ENCODE assay signal across 17 mouse cellular contexts in genomic region chr8:105313622-105314402, GRCm38 (mm10). TPM values are rescaled to one million over a fixed set of nuclear protein-coding genes. Genes with fewer than 3 reads are reported as not detected.
DNase-seq lines count a peak whose midpoint lies in the region; ATAC-seq and TF ChIP-seq lines count a peak whose summit lies in the region.
"Had no signal": no experiment of that assay in that cellular context is flagged by ENCODE, and none has a peak within 500 bp of the region (broad histone marks: within the 10 kb centered on the region; RNA-seq: fewer than 3 reads in every experiment).

No protein-coding gene starts in this region.

- no peak overlapping the region for H3K9ac ChIP-seq in forebrain, embryonic 11.5 days (ENCODE audit: low read length)
- H3K9ac ChIP-seq in forebrain, embryonic 15.5 days (replicated peaks): no peak overlapping the region
- no peak overlapping the region for H3K9ac ChIP-seq in heart, embryonic 16.5 days (ENCODE audit: low read length)
- H3K9ac ChIP-seq in liver, embryonic 14.5 days (replicated peaks): peak overlapping the region; percentile 25; the same call in 1 of the 2 replicates
- H3K9ac ChIP-seq: embryonic facial prominence, embryonic 12.5 days; intestine, embryonic 15.5 days; lung, embryonic 15.5 days had no signal

- TF ChIP-seq EP300 in liver, embryonic 14.5 days (IDR thresholded peaks at IDR 0.05; ENCODE audit: low read depth): no peak

- WGBS in forebrain, embryonic 11.5 days: 80% methylated on average over 9 of the region's 9 CpGs
- WGBS in forebrain, embryonic 15.5 days: 81% methylated on average over 9 of the region's 9 CpGs
- WGBS in heart, embryonic 16.5 days: 56% methylated on average over 9 of the region's 9 CpGs
- WGBS in embryonic facial prominence, embryonic 10.5 days: 79% methylated on average over 9 of the region's 9 CpGs
- 73% methylated on average over 9 of the region's 9 CpGs for WGBS in liver, embryonic 14.5 days (ENCODE audit: insufficient replicate concordance)

- no peaks in the 10 kb centered on the region; the same call in 1 of the 2 replicates for H3K36me3 ChIP-seq in forebrain, embryonic 11.5 days (ENCODE audit: control insufficient read depth, insufficient read depth, low read length)
- peaks cover 43% of the 10 kb centered on the region; the same call in 1 of the 2 replicates for H3K36me3 ChIP-seq in forebrain, embryonic 15.5 days
- peaks cover 6% of the 10 kb centered on the region for H3K36me3 ChIP-seq in heart, embryonic 16.5 days (ENCODE audit: control insufficient read depth, insufficient read depth)
- peaks cover 93% of the 10 kb centered on the region for H3K36me3 ChIP-seq in embryonic facial prominence, embryonic 10.5 days (replicated peaks)
- peaks cover 78% of the 10 kb centered on the region for H3K36me3 ChIP-seq in liver, embryonic 14.5 days (replicated peaks; ENCODE audit: control insufficient read depth, insufficient read depth, low read depth)

- no peaks in the 10 kb centered on the region for H3K4me1 ChIP-seq in forebrain, embryonic 11.5 days (replicated peaks; ENCODE audit: control insufficient read depth, insufficient read depth, low read length)
- H3K4me1 ChIP-seq in forebrain, embryonic 15.5 days: no peaks in the 10 kb centered on the region
- peaks cover 27% of the 10 kb centered on the region for H3K4me1 ChIP-seq in heart, embryonic 16.5 days (ENCODE audit: control insufficient read depth, insufficient read depth, low read length)
- H3K4me1 ChIP-seq in embryonic facial prominence, embryonic 10.5 days: peaks cover 6% of the 10 kb centered on the region
- peaks cover 26 to 28% of the 10 kb centered on the region in 2 experiments for H3K4me1 ChIP-seq in liver, embryonic 14.5 days (replicated peaks; ENCODE audit: control insufficient read depth in 2 of 2, insufficient read depth in 2 of 2, low read length in 1 of 2)
- H3K4me1 ChIP-seq: embryonic facial prominence, embryonic 12.5 days; intestine, embryonic 15.5 days had no signal

- H3K4me2 ChIP-seq in forebrain, embryonic 11.5 days (ENCODE audit: low read depth, low read length, severe bottlenecking): no peak overlapping the region
- H3K4me2 ChIP-seq in forebrain, embryonic 15.5 days (replicated peaks): no peak overlapping the region
- no peak overlapping the region for H3K4me2 ChIP-seq in heart, embryonic 16.5 days (ENCODE audit: low read depth, low read length)
- H3K4me2 ChIP-seq in liver, embryonic 14.5 days (ENCODE audit: low read depth): peak overlapping the region; percentile 51
- H3K4me2 ChIP-seq: embryonic facial prominence, embryonic 12.5 days; intestine, embryonic 15.5 days; lung, embryonic 15.5 days had no signal

- 0 out of 2 replicates have a peak, but pooled peaks have one; percentile 2 for TF ChIP-seq CTCF in liver, embryonic 14.5 days (IDR thresholded peaks at IDR 0.05; ENCODE audit: low read depth)

- no peaks in the 10 kb centered on the region for H3K27me3 ChIP-seq in forebrain, embryonic 11.5 days (ENCODE audit: control insufficient read depth, insufficient read depth, low read length)
- H3K27me3 ChIP-seq in forebrain, embryonic 15.5 days: no peaks in the 10 kb centered on the region
- no peaks in the 10 kb centered on the region for H3K27me3 ChIP-seq in heart, embryonic 16.5 days (ENCODE audit: control insufficient read depth, insufficient read depth, low read length)
- no peaks in the 10 kb centered on the region for H3K27me3 ChIP-seq in embryonic facial prominence, embryonic 10.5 days (replicated peaks; ENCODE audit: low read depth, poor library complexity, severe bottlenecking)
- no peaks in the 10 kb centered on the region for H3K27me3 ChIP-seq in liver, embryonic 14.5 days (ENCODE audit: control insufficient read depth, insufficient read depth, low read length)
- H3K27me3 ChIP-seq: embryonic facial prominence, embryonic 12.5 days; intestine, embryonic 15.5 days; lung, embryonic 15.5 days had no signal

- ATAC-seq in forebrain, embryonic 11.5 days (replicated peaks; ENCODE audit: low FRiP score): peak; percentile 29; the same call in 1 of the 2 replicates
- no peak for ATAC-seq in forebrain, embryonic 15.5 days (replicated peaks)
- ATAC-seq in heart, embryonic 16.5 days (replicated peaks; ENCODE audit: extremely low read depth, insufficient read depth, low FRiP score): peak; percentile 50
- peak; percentile 40 for ATAC-seq in liver, embryonic 14.5 days (ENCODE audit: insufficient read depth)
- ATAC-seq: intestine, embryonic 15.5 days had no signal

- no peak overlapping the region for H3K4me3 ChIP-seq in forebrain, embryonic 11.5 days (ENCODE audit: low read depth, low read length)
- no peak overlapping the region for H3K4me3 ChIP-seq in forebrain, embryonic 15.5 days
- H3K4me3 ChIP-seq in heart, embryonic 16.5 days (ENCODE audit: low read length): no peak overlapping the region
- H3K4me3 ChIP-seq in embryonic facial prominence, embryonic 10.5 days: no peak overlapping the region
- no peak overlapping the region for H3K4me3 ChIP-seq in liver, embryonic 14.5 days (ENCODE audit: insufficient read depth in 1 of 2, low read depth in 2 of 2, low read length in 2 of 2)
- H3K4me3 ChIP-seq: embryonic facial prominence, embryonic 12.5 days; forebrain, embryonic 10.5 days; intestine, embryonic 15.5 days; lung, embryonic 15.5 days had no signal

- intact Hi-C loops in heart, postnatal 36 days (cut with DNase I): no loop called here

- no peaks in the 10 kb centered on the region for H3K9me3 ChIP-seq in forebrain, embryonic 11.5 days (ENCODE audit: control insufficient read depth, low read length)
- H3K9me3 ChIP-seq in forebrain, embryonic 15.5 days: no peaks in the 10 kb centered on the region
- H3K9me3 ChIP-seq in heart, embryonic 16.5 days (replicated peaks; ENCODE audit: control insufficient read depth, low read length): no peaks in the 10 kb centered on the region
- no peaks in the 10 kb centered on the region for H3K9me3 ChIP-seq in embryonic facial prominence, embryonic 10.5 days
- H3K9me3 ChIP-seq in liver, embryonic 14.5 days (ENCODE audit: control insufficient read depth, low read length): no peaks in the 10 kb centered on the region
- H3K9me3 ChIP-seq: embryonic facial prominence, embryonic 12.5 days; forebrain, embryonic 10.5 days; G1E; intestine, embryonic 15.5 days; lung, embryonic 15.5 days had no signal

- DNase-seq in forebrain, embryonic 11.5 days (ENCODE audit: low spot score): no peak
- DNase-seq in heart, postnatal 36 days: no peak
- no peak for DNase-seq in embryonic facial prominence, embryonic 10.5 days (ENCODE audit: low spot score)
- no peak for DNase-seq in liver, embryonic 14.5 days (ENCODE audit: low read depth in 3 of 3, low spot score in 3 of 3)
- DNase-seq in T-cell, adult 2 months (ENCODE audit: low spot score): no peak
- no peak for DNase-seq in thymus, postnatal 0 days (ENCODE audit: low spot score)
- DNase-seq: adrenal gland, adult 8-10 months; cerebellum, postnatal 10 days; gastrocnemius, postnatal 14 days; thymus, postnatal 36 days had no signal

- no peak overlapping the region for H3K27ac ChIP-seq in forebrain, embryonic 11.5 days (ENCODE audit: low read depth, low read length)
- no peak overlapping the region for H3K27ac ChIP-seq in forebrain, embryonic 15.5 days (replicated peaks)
- peak overlapping the region; percentile 32; the same call in 1 of the 2 replicates for H3K27ac ChIP-seq in heart, embryonic 16.5 days (ENCODE audit: low read length)
- H3K27ac ChIP-seq in embryonic facial prominence, embryonic 10.5 days (replicated peaks): 0 out of 2 replicates have a peak overlapping the region, but pooled peaks have one; percentile 25
- peak overlapping the region; percentile 8; the same call in 1 of the 2 replicates for H3K27ac ChIP-seq in liver, embryonic 14.5 days
- H3K27ac ChIP-seq: embryonic facial prominence, embryonic 12.5 days; forebrain, embryonic 10.5 days; intestine, embryonic 15.5 days; lung, embryonic 15.5 days had no signal

RNA-seq across cellular contexts. Expression of gene Elmo3, which starts 8.4 kb away (rescaled TPM):
- polyA plus RNA-seq in forebrain, embryonic 11.5 days (2014; fragmentation: Nextera tagmentation; extraction: Ambion mirVana): 2.4 and 2.6 TPM in 2 replicates
- polyA plus RNA-seq in forebrain, embryonic 15.5 days (2015; fragmentation: Nextera tagmentation; extraction: Ambion mirVana): 0.84 and 0.98 TPM in 2 replicates
- polyA plus RNA-seq in heart, embryonic 16.5 days (2015; fragmentation: Nextera tagmentation; extraction: Ambion mirVana): 4.1 and 5.1 TPM in 2 replicates
- 1 to 10 TPM; 1.2 to 1.3 TPM for total RNA-seq in heart, postnatal 36 days (2021)
- polyA plus RNA-seq in embryonic facial prominence, embryonic 10.5 days (2016; fragmentation: Nextera tagmentation; extraction: Ambion mirVana): 2.7 and 3.5 TPM in 2 replicates
- 3.6 and 4.2 TPM in 2 replicates for polyA plus RNA-seq in liver, embryonic 14.5 days (2012; rRNA removed)
- 2.5 and 2.8 TPM in 2 replicates for polyA plus RNA-seq in liver, embryonic 14.5 days (2014; fragmentation: Nextera tagmentation; extraction: Ambion mirVana)
- polyA plus RNA-seq in thymus, postnatal 0 days (2015; fragmentation: Nextera tagmentation; extraction: Ambion mirVana): 9.3 and 9.4 TPM in 2 replicates

RNA-seq across cellular contexts. Expression of gene Lrrc29, which starts 12.3 kb away (rescaled TPM):
- polyA plus RNA-seq in forebrain, embryonic 11.5 days (2014; fragmentation: Nextera tagmentation; extraction: Ambion mirVana): 2.0 TPM in 2 replicates
- polyA plus RNA-seq in forebrain, embryonic 15.5 days (2015; fragmentation: Nextera tagmentation; extraction: Ambion mirVana): 0.59 and 0.83 TPM in 2 replicates
- 0.80 and 0.84 TPM in 2 replicates for polyA plus RNA-seq in heart, embryonic 16.5 days (2015; fragmentation: Nextera tagmentation; extraction: Ambion mirVana)
- total RNA-seq in heart, postnatal 36 days (2021): 1 to 10 TPM; 1.2 to 1.3 TPM
- polyA plus RNA-seq in embryonic facial prominence, embryonic 10.5 days (2016; fragmentation: Nextera tagmentation; extraction: Ambion mirVana): 1.3 TPM in 2 replicates
- 10.4 and 12.1 TPM in 2 replicates for polyA plus RNA-seq in liver, embryonic 14.5 days (2012; rRNA removed)
- 9.1 and 11.4 TPM in 2 replicates for polyA plus RNA-seq in liver, embryonic 14.5 days (2014; fragmentation: Nextera tagmentation; extraction: Ambion mirVana)
- polyA plus RNA-seq in thymus, postnatal 0 days (2015; fragmentation: Nextera tagmentation; extraction: Ambion mirVana): 2.1 and 4.3 TPM in 2 replicates

RNA-seq across cellular contexts. Expression of gene Tmem208, which starts 12.3 kb away (rescaled TPM):
- 80.7 and 85.0 TPM in 2 replicates for polyA plus RNA-seq in forebrain, embryonic 11.5 days (2014; fragmentation: Nextera tagmentation; extraction: Ambion mirVana)
- polyA plus RNA-seq in forebrain, embryonic 15.5 days (2015; fragmentation: Nextera tagmentation; extraction: Ambion mirVana): 116 and 120 TPM in 2 replicates
- polyA plus RNA-seq in heart, embryonic 16.5 days (2015; fragmentation: Nextera tagmentation; extraction: Ambion mirVana): 82.1 and 84.2 TPM in 2 replicates
- total RNA-seq in heart, postnatal 36 days (2021): 10 to 100 TPM; 22.1 to 24.0 TPM
- 93.0 and 99.4 TPM in 2 replicates for polyA plus RNA-seq in embryonic facial prominence, embryonic 10.5 days (2016; fragmentation: Nextera tagmentation; extraction: Ambion mirVana)
- 59.1 and 66.5 TPM in 2 replicates for polyA plus RNA-seq in liver, embryonic 14.5 days (2012; rRNA removed)
- polyA plus RNA-seq in liver, embryonic 14.5 days (2014; fragmentation: Nextera tagmentation; extraction: Ambion mirVana): 103 and 107 TPM in 2 replicates
- polyA plus RNA-seq in thymus, postnatal 0 days (2015; fragmentation: Nextera tagmentation; extraction: Ambion mirVana): 145 and 149 TPM in 2 replicates

RNA-seq across cellular contexts. Expression of gene E2f4, which starts 16.3 kb away (rescaled TPM):
- 122 and 135 TPM in 2 replicates for polyA plus RNA-seq in forebrain, embryonic 11.5 days (2014; fragmentation: Nextera tagmentation; extraction: Ambion mirVana)
- polyA plus RNA-seq in forebrain, embryonic 15.5 days (2015; fragmentation: Nextera tagmentation; extraction: Ambion mirVana): 44.2 and 48.1 TPM in 2 replicates
- 50.8 and 61.1 TPM in 2 replicates for polyA plus RNA-seq in heart, embryonic 16.5 days (2015; fragmentation: Nextera tagmentation; extraction: Ambion mirVana)
- total RNA-seq in heart, postnatal 36 days (2021): 10 to 100 TPM; 18.9 to 20.0 TPM
- polyA plus RNA-seq in embryonic facial prominence, embryonic 10.5 days (2016; fragmentation: Nextera tagmentation; extraction: Ambion mirVana): 125 and 138 TPM in 2 replicates
- polyA plus RNA-seq in liver, embryonic 14.5 days (2012; rRNA removed): 275 and 297 TPM in 2 replicates
- polyA plus RNA-seq in liver, embryonic 14.5 days (2014; fragmentation: Nextera tagmentation; extraction: Ambion mirVana): 206 and 227 TPM in 2 replicates
- polyA plus RNA-seq in thymus, postnatal 0 days (2015; fragmentation: Nextera tagmentation; extraction: Ambion mirVana): 81.7 and 103 TPM in 2 replicates

RNA-seq across cellular contexts. Expression of gene Exoc3l, which starts 17.9 kb away (rescaled TPM):
- polyA plus RNA-seq in forebrain, embryonic 11.5 days (2014; fragmentation: Nextera tagmentation; extraction: Ambion mirVana): 10.3 TPM in 2 replicates
- polyA plus RNA-seq in forebrain, embryonic 15.5 days (2015; fragmentation: Nextera tagmentation; extraction: Ambion mirVana): 10.1 and 11.9 TPM in 2 replicates
- polyA plus RNA-seq in heart, embryonic 16.5 days (2015; fragmentation: Nextera tagmentation; extraction: Ambion mirVana): 14.6 and 14.9 TPM in 2 replicates
- total RNA-seq in heart, postnatal 36 days (2021): 1 to 10 TPM; 6.4 to 7.7 TPM
- 9.9 and 11.6 TPM in 2 replicates for polyA plus RNA-seq in embryonic facial prominence, embryonic 10.5 days (2016; fragmentation: Nextera tagmentation; extraction: Ambion mirVana)
- polyA plus RNA-seq in liver, embryonic 14.5 days (2012; rRNA removed): 6.2 and 6.5 TPM in 2 replicates
- 4.5 and 4.7 TPM in 2 replicates for polyA plus RNA-seq in liver, embryonic 14.5 days (2014; fragmentation: Nextera tagmentation; extraction: Ambion mirVana)
- polyA plus RNA-seq in thymus, postnatal 0 days (2015; fragmentation: Nextera tagmentation; extraction: Ambion mirVana): 4.0 and 5.1 TPM in 2 replicates

Comparison
In these comparisons a context has a peak if more than half of its experiments do, and no peak if none do; other contexts are left out.
1. H3K27ac ChIP-seq: peak in heart, embryonic 16.5 days (single experiment), embryonic facial prominence, embryonic 10.5 days (single experiment) and liver, embryonic 14.5 days (single experiment); none in forebrain, embryonic 11.5 days (single experiment) and forebrain, embryonic 15.5 days (single experiment).